Mouse (Mus musculus) neutrophil, adult 5-6 weeks (primary cell): ENCODE data around the gene Thbs2. TPM values are rescaled to one million over a fixed set of nuclear protein-coding genes. Genes with fewer than 3 reads are reported as not detected.

ENCODE experiments used
- ATAC-seq: fragments of 151-379, 151-347 bp; 2 replicates; pipeline ENCODE4 v1.8.0; 2017; ENCODE audit warnings: mild to moderate bottlenecking, moderate TSS enrichment; ENCODE audit not compliant: insufficient number of reproducible peaks, poor library complexity, low FRiP score, severe bottlenecking; ENCODE audit errors: extremely low read depth
- total RNA-seq: library from RNA; stranded (forward); fragments of 200-1000 nt; gene quantifications from 2 replicates; pipeline ENCODE4 v1.2.3, GENCODE M21; 2017

Thbs2 gene
- total RNA-seq = not detected in 2 replicates

DNA sequence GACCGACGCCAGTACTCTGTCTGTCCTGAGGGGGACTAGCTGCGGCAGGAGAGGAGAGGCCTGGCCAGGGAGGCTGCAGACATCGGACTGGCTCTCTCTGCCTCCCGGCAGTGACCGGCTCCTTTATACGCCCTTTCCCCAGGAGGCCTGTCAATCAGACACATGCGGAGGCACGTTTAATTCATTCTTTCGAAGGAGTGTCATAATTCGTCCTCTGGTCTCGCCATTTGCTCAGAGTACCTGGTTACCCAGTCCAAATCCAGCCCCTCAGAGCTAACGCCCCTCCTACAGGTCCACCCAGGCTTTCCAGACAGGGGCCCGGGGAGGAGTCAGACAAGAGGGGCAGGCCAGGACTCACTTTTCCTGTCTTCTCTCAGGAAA, at the start of gene Thbs2:
TSS of gene Thbs2 (minus strand) at position 242 of the 381 bp plus-strand sequence.
- ATAC-seq = no peak

DNA sequence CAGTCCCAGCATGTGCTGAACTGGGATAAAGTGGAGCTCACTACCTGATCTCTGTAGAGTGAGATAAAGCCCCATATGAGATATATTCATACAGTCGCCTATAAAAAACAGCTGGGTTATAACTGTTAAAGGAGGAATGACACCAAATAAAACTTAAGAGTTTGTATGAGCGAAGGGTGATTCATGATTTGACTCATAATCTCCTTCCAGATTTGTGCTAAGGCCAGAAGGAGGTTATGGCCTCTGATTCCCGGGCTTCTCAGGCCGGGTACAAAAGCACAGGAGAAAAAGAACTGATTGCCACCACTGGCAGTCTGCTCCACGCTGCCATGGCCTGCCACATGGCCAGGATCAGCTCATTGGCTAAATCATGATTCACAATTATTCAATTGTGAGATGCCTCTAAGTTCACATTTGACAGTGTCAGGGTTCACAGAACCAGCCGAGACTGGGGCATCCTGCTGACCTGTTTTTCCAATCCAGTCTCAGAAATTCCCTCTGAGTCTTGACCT, 41.5 kb upstream of the Thbs2 start:
- ATAC-seq = no peak

DNA sequence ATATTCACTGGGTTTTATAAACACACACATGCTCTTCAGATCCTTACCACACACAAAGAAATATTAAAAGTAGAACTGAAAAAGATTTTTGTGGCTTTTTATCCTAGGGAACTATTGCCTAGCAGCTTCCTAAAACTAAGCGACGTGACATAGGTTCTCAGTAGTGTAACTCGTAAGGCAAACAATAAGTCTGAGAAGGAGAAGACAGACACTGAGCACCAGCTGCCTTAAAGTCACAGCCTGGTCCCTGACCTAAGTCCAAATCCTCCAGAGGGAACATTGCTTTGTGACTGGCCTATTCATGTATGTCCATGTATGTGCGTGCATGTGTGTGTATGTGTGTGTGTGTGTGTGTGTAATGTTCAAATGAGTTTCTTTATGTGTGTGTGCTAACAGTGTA, 40.3 kb upstream of the Thbs2 start:
- no peak for ATAC-seq

DNA sequence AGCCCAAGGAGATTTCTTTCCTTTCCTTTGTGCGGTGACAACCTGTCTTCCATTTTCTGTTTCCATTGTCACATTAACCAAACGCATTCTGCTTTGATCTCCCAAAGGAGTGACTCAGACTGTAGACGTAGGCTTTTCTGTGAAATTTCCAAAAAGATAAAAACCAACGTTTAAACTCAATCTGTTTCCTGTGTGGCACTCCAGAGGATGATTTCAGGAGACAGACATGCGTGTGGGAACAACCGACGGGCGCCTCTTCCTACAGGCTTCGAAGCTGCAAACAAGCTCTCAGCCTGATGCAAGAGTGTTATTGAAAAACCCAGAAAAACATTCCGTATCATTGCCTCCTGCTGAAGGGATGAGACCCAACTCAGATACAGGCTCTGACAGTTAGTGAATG, 39.9 kb upstream of the Thbs2 start:
- ATAC-seq = no peak

DNA sequence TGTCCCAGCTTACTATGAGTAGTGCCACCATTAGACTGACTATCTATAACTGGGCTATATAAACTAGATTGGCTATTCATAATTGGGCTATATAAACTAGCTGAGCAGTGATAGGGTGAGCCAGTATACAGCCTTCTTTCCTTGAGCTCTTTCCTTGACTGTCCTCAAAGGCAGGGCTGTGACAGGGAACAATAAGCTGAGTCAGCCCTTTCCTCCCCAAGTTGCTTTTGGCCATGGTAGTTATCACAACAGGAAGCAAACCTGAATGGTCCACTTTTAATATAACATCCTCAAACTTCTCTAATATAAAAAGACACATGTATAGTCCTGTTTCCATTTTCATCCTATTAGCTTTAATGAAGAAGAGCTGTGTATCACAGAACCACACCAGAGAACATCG, 39.0 kb upstream of the Thbs2 start:
- ATAC-seq = no peak

DNA sequence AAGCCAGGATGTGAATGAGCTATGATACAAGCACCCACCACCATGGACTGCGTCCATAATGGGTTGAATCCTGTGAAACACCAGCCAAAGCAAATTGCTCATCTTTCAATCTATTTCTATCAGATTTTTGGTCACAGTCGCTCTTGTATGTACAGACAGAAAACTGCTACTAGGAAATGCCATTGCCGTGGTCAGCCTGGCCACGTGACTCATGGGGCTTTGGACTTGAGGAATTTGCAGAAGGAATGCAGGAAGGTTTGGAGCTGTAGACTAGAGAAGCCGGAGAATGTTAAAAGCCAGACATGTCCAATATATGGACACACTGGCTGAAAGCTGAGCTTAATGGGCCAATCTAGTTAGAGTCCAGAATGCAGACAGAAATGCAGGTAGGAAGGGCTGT, 36.6 kb upstream of the Thbs2 start:
- no peak for ATAC-seq

DNA sequence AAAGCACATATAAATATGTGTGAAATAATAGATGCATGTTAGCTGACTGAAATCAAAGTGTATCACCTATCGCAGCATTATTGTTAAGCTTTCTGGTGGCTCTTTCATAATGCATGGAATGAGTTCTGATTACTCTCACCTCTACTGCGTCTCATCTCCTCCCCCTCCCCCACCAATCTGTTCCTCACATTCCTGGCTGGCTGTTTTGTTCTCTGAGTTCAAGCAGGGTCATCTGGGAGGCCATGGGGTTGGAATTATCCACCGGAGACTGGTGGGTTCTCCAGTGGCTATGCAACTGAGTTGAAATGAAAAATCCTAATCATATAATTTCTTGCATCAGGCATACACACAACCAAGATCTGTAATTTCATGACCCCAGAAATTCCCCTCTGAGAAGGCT, 33.4 kb upstream of the Thbs2 start:
- no peak for ATAC-seq

DNA sequence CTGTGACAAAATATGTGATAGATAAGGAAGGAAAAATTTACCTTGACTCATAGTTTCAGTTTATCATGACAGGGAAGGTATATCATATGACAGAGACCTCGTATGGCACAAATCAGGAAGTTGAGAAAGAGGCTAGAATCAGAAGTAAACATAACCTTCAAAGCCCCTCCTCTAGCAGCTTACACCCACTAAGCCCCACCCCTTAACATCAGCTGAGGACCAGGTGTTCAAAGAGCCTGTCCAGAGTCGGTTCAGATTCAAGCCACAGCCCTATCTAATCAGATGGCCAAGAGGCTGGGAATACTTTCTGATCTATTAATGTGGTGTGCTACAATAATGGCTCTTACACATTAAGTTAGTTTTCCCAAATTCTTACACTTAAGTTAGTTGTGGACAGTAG, 30.8 kb upstream of the Thbs2 start:
- no peak for ATAC-seq

DNA sequence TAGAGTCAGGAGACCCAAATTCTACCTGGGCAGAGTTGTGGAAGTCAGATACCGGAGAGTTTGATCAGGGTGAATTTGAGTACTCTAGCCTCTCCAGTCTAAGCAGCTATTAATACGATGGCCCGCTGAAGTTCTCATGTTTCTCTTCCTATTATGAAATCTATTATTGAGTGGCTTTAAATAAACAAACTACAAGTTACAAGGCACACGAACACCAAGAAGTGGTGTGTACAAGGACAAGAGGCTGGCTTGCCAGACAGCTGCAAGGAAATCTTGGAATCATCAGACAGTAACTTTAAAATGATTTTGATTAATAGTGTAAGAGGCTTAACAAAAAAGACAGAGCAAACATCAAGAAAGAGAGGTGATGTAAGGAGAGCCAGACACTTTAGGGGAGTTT, 27.3 kb upstream of the Thbs2 start:
- no peak for ATAC-seq

DNA sequence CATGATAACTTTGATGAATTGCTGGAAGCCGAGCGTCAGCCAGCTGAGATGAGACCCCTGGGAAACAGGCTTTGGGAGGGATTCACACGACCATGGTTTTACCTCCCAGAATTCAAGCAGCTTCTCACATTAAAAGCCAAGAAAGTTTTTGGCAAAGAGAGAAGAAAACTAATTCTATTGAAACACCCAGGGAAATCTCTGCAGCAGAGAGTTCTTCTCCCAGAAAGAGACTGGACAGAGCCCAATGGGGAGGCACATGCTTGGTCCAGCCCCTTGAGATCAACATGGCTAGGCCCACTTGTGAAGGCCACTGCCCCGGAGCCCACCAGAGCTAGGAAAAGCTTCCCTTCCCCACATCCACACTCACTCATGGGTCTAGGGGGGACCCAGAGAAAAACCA, 26.9 kb upstream of the Thbs2 start:
- no peak for ATAC-seq

DNA sequence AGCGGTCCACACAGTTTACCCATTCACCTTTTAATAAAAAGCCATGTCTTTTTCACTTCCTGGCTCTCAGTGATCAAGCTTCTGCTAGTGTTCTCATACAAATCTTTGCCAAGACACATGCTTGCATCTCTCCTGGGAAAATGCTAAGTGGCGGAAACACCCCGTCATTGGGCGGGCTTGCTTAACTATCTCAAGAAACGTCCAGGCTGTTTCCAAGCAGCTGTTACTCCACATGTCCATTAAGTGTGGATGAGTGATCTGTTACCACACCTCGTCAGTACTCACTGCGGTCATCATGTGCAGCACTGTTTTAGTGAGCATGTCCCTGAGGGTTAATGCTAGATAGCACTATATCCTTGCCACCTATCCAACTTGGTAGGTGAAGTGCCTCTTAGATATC, 26.2 kb upstream of the Thbs2 start:
- no peak for ATAC-seq

DNA sequence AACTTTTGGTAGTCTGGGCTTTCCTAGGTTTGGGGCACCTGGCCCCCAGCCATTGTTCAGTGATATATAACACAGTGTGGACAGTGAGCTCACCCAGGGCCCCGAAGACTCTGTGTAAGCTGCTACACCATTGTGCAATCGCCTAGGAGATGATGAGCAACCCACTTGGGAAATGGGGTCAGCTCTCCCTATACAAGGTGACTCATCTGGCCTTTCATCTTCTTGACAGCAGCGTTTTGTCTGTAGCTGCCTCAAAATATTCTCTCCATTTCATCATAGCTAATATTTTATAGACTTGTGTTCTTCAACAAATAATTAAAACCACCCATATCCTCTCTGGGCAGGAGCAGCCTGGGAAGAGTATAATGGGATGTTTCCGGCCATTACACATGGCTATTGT, 24.8 kb upstream of the Thbs2 start:
- no peak for ATAC-seq

DNA sequence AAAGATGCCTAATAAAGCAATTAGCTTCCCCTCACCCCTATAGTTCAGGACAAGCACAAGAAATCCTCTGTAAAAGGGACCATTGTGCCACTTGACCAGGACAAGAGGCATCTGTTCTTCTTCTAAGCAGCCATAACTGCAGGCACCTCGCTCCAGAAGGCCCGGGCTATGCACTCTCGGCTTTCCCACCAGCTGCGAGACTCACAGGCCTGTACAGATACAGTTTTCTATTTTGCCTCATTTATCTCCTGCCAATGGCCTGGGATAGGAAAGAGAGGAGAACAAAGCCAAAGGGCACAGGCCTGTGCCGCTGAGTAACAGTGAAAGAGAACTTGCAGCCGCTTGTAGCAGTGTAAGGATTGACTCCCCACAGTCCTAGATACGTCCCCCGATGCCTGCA, 20.7 kb upstream of the Thbs2 start:
- no peak for ATAC-seq

DNA sequence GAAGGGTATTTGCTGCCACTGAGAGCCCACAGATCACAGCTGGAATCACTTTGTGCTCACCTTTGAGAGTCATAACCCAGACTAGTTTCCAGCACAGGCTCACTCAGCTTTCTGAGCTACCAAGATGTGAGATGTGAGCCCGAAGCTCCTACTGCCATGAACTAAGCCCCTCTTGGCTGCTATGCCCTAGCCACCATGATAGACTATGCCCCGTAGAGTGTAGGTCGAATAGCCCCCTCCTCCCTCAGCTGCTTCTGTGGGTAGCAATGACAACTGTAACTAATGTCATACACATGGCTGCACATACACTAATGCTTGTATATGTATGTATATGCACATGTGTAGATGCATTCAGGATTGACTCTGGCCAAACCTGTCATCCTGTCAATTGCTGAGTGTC, 20.3 kb upstream of the Thbs2 start:
- no peak for ATAC-seq

DNA sequence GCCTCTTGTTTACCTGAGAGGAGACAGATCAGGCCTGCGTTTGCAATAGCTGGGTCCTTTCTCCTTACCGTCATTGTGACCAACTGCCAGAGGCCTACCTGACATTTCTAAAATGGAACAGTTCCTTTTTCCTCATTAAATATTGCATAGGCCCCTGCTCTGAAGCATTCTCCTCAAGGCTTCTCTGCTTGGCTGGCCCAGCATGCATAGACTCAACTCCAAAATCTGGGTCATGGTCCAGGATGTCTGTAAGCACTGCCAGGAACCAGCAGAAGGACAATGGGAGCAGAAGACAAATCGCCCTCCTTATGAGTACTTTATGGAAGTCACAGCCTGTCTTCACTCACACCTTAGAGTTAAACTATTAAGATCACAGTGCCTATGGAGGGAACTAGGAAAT, 17.7 kb upstream of the Thbs2 start:
- ATAC-seq = no peak

DNA sequence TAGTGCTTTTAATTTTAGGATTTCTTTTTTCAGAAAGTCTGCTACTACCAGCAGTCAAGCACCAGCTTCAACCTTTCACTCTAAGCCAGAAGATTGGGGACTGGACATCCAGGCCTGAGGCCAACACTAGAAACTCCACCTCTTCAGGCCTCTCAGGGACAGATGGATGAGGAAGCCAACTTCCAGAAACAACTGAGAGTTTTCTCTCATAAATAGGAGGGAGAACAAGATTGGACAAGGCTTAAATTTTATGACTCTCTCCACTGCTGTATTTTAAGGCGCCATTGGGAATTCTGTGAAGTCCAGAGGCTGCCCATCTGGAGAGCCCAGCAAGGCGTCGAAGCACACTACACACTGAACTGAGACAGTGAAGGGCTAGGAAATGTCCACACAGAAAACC, 17.0 kb upstream of the Thbs2 start:
- no peak for ATAC-seq

DNA sequence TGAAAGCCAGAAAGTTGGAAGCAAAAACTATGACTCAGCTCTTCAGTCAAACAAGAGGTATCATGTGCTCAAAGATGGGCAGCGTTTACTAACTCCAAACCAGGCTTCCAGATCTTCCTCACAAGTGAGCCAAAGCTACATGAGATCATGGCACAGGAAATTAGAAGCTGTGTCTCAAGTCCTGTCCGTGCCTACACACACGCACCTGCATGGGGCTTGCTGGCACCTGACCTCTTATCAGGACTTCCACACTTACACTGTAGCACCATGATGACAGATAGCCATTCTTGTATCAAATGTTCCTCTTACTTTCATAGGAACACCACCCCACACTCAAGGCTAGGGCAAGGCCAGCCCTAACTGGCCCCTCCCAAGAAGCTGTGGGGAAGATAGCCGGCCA, 12.0 kb upstream of the Thbs2 start:
- ATAC-seq = no peak

DNA sequence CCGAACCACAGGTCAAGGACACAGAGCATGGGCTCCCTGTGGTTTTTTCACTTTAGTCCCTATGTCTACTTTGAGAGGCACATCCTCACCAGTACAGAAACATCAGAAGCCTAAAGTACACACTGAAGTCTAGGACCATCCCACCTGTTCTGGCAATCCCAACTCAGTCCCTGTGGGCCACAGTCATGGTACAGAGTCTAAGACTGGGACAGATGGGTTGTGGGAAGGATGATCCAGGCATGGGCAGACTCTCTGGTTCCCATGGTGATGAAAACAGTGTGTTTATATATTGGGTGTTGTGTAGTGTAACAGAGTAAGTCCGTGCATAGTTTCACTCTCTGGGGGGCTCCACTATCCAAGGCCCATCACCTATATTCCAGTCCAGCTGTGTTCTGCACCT, 11.4 kb upstream of the Thbs2 start:
- ATAC-seq = no peak

DNA sequence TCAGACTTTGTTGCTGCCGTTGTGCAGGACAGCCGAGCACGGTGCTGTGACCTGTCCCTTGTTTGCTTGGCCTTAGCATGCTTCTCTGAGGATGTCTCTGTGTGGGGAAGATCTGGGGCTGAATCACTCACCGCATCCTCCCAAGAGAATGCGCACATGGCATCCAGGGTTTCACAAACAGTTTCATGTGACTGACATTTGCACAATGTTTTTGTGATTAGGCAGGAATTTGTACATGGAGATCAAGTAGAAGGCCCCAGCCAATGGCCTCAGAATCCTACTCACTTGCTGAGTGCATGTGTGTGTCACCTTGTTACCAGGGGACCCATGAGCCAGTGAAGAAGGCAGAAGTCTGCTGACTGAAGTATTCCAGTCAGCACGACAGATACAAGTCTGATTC, 9.7 kb upstream of the Thbs2 start:
- ATAC-seq = no peak

DNA sequence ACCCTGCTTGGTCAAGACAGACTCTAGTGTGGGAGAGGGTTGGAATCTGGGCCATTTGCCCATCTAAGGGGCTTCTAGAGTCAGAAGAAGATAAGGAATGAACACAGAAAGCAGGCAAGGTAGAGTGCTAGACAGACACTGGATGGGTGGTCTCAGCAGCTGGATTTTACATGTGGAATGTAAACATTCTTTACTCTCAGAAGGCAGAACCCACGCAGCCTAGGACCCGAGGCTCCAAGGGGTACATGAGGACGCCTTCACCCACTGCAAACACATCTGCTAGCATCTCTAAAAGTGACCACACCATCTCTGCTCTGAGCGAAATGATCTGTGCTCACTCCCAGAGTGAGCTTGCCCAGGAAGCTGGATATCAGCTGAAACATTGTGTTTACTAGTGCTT, 9.2 kb upstream of the Thbs2 start:
- ATAC-seq = no peak

DNA sequence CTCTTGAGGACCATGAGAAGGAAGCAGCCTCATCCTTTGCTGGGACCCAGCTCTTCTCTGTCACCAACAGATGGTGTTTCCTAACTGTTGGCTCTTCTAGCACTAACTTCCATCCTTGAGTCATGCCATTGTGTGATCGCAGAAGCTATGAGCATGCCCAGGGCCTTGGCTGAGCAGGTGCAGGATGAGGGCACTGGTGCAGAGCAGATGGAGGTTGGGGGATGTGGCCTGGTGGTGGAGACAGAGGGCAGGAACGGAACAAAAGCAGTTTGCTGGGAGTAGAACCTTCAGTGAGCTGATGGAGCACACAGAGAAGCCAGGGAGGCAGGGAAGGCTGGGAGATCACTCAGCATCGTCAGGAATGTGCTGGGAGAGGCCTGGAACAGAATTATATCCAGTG, 8.7 kb upstream of the Thbs2 start:
- ATAC-seq = no peak

DNA sequence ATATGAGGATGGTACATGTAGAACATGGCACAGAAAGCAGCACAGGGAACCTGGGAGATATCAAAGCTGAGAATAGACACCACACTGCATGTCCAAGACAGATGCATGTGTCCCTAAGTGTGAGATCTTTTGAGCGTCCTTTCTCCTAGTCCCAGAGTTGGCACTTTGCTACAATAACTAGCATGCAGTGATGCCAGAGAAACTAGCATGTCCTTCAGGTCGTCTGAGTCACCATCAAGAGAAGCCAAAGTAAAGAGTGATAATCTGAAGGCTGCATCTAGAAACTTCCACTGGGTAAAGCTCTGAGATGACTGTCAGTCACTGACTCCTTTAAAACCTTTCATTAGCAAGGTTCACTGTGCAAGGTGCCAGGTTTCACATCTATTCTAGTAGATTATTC, 7.9 kb upstream of the Thbs2 start:
- no peak for ATAC-seq
